Mouse (Mus musculus) olfactory bulb, adult 2 months (tissue): Measurements from ENCODE around the gene Gm17334. TPM values are rescaled to one million over a fixed set of nuclear protein-coding genes. Genes with fewer than 3 reads are reported as not detected.
"Not testable (repeated sequence)": the region's sequence is repeated elsewhere in the genome, so short reads cannot be mapped to it uniquely, and the experiment has no call there.

Experiments
- H3K27ac ChIP-seq: fragments of 200-500 bp; 2 replicates; pipeline ENCODE4 v1.5.1; 2012; ENCODE audit warnings: low read depth, low read length; ENCODE audit not compliant: insufficient read depth
- H3K4me1 ChIP-seq: fragments of 200-500 bp; 2 replicates; pipeline ENCODE4 v1.6.1; 2012; ENCODE audit warnings: low read length; ENCODE audit not compliant: control insufficient read depth, insufficient read depth
- H3K4me3 ChIP-seq: fragments of 200-500 bp; 2 replicates; pipeline ENCODE4 v1.5.1; 2012; ENCODE audit warnings: mild to moderate bottlenecking, low read depth, low read length, moderate library complexity; ENCODE audit not compliant: insufficient read depth
- CTCF ChIP-seq: fragments of 200-500 bp; IDR thresholded peaks from 2 replicates; pipeline ENCODE4 v1.5.1; 2012; ENCODE audit warnings: low read depth, mild to moderate bottlenecking, low read length, moderate library complexity; ENCODE audit not compliant: insufficient read depth
- POLR2A ChIP-seq: fragments of 200-500 bp; IDR thresholded peaks from 2 replicates; pipeline ENCODE4 v1.6.1; 2012; ENCODE audit warnings: mild to moderate bottlenecking, low read depth, low read length, moderate library complexity; ENCODE audit not compliant: insufficient read depth
- WGBS: fragments of 180-500 bp; shearing (Covaris S2); methylation state at CpG from one replicate; pipeline ENCODE4 v1.1.7; 2018; 5-methylcytosine and 5-hydroxymethylcytosine counted together
- polyA plus RNA-seq: library from polyadenylated mRNA; stranded (reverse); fragments of >200 nt; gene quantifications from 2 replicates; pipeline ENCODE4 v1.2.4, GENCODE M21; 2012; ENCODE audit warnings: low replicate concordance; ENCODE audit not compliant: missing spikeins, insufficient read depth, insufficient read length

Gm17334 gene
- polyA plus RNA-seq, 1 experiment = not detected

DNA sequence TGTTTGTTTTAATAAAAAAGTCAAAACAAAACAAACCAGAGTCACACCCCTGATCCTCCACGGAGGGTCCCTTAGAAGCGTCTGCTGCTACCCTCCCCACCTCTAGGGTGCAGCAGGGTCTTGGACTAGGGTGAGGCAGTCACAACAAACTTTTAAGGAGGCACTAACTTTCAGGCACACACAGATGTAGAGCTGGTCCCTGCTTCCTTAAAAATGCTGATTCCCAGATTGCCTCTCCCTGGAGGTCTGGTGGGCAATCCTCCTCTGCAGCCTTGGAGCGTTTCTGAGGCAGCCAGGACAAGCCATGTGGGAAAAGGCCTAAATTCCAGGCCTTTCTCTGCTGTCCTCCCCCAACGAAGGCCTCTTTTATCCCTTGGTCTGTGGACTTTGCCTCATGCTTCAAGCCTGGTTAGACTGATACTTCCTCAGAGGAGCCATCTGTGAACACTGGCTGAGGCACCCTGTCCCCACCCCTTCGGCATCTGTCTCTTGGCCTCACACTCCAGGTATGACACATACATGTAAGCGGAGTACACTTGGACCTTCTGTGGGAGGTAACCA, 14.1 kb downstream of the Gm17334 start:
- TF ChIP-seq CTCF (no peak), POLR2A (no peak)
- Histone ChIP-seq H3K27ac (no peak overlapping the region), H3K4me1 (peaks cover 30% of the 10 kb centered on the region), H3K4me3 (no peak overlapping the region)
- 75% methylated on average over 6 of the region's 6 CpGs for WGBS

- WGBS = 92% methylated on average over 9 of the region's 9 CpGs
- not testable (repeated sequence) for H3K4me3 ChIP-seq, H3K27ac ChIP-seq
- peaks cover 22% of the 10 kb centered on the region for H3K4me1 ChIP-seq
Observed at GRCm38 (mm10) chr11:53758033-53758432, 15.0 kb downstream of the Gm17334 start.

DNA sequence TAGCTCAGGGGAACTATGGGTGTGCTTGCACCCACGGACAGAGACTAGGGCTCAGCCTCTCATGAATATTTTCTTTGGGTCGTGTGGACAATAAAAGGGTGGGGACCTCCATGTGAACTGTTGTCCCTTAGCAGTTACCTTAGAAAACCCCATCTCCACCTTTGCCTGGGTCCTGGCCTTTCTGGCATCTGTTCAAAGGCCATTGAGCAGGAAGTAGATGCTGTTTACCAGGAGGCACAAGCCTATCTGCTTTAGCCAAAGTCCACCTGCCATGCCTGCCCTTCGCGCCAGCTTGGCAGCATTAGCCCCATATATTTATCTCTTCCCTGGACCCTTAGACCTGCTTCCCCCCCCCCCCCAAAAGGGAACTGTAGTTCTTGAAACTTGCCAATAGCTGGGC, 15.4 kb downstream of the Gm17334 start:
- Histone ChIP-seq H3K4me3 (no peak overlapping the region), H3K27ac (no peak overlapping the region), H3K4me1 (peaks cover 18% of the 10 kb centered on the region)
- WGBS = 87% methylated on average over 4 of the region's 4 CpGs
- no peak for TF ChIP-seq POLR2A
- no peak for TF ChIP-seq CTCF

DNA sequence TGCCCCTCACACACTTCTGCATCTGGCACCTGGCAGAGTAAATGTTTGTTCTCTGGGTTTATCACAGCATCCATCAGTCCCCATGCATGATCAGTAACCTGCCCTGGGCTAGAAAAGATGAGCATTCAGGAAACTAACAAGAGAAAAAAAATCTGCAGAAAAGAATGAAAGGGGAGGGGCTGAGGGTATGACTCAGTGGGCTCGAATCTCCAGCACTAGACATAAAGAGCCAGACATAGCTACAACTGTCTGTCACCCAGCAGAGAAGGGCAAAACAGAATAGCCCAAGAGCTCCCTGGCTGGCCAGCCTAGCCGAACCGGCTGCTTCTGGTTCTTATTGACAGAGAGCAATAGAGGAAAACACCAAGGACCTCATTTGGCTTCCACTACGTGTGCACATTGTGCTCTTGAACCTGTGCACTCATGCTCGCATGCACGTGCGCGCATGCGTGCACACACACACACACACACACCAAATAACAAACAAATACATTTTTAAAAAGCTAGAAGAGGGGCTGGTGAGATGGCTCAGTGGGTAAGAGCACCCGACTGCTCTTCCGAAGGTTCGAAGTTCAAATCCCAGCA, 17.9 kb downstream of the Gm17334 start:
- WGBS = 84% methylated on average over 12 of the region's 12 CpGs
- TF ChIP-seq CTCF (no peak), POLR2A (no peak)
- Histone ChIP-seq H3K4me3 (no peak overlapping the region), H3K27ac (no peak overlapping the region), H3K4me1 (peaks cover 7% of the 10 kb centered on the region)

- TF ChIP-seq CTCF (no peak), POLR2A (no peak)
- H3K4me1 ChIP-seq = no peaks in the 10 kb centered on the region
- H3K27ac ChIP-seq = no peak overlapping the region
- WGBS = 50% methylated on average over 5 of the region's 5 CpGs
- H3K4me3 ChIP-seq = no peak overlapping the region
Observed at GRCm38 (mm10) chr11:53749716-53750352, 23.2 kb downstream of the Gm17334 start.

GRCm38 (mm10) chr11:53749306-53749705, 23.7 kb downstream of the Gm17334 start:
- TF ChIP-seq CTCF (no peak), POLR2A (no peak)
- Histone ChIP-seq H3K27ac (no peak overlapping the region), H3K4me1 (no peaks in the 10 kb centered on the region), H3K4me3 (no peak overlapping the region)
- 46% methylated on average over 4 of the region's 4 CpGs for WGBS

- TF ChIP-seq CTCF (no peak), POLR2A (no peak)
- Histone ChIP-seq H3K4me1 (no peaks in the 10 kb centered on the region), H3K4me3 (no peak overlapping the region), H3K27ac (no peak overlapping the region)
- WGBS = 94% methylated on average over 6 of the region's 6 CpGs
Observed at GRCm38 (mm10) chr11:53748614-53749013, 24.4 kb downstream of the Gm17334 start.

DNA sequence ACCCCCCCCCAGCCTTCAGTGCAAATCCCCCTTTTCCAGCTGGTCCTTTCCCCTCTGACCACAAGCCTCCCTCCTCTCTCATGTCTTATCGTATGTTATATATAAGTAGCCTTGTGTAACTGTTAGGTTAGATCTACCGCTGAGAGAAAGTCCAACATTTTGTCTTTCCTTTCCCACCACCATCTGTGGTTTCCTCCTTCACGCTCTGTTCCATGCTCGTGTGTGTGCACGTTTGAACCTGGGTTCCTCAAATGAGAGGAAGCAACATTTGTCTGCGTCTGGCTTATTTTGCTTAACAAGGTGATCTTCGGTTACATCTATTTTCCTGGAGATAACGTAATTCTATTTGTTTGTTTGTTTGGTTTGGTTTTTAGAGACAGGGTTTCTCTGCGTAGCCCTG, 25.0 kb downstream of the Gm17334 start:
- WGBS = 94% methylated on average over 9 of the region's 9 CpGs
- no peak overlapping the region for H3K27ac ChIP-seq
- H3K4me3 ChIP-seq = no peak overlapping the region
- H3K4me1 ChIP-seq = no peaks in the 10 kb centered on the region
- TF ChIP-seq POLR2A (no peak), CTCF (no peak)

DNA sequence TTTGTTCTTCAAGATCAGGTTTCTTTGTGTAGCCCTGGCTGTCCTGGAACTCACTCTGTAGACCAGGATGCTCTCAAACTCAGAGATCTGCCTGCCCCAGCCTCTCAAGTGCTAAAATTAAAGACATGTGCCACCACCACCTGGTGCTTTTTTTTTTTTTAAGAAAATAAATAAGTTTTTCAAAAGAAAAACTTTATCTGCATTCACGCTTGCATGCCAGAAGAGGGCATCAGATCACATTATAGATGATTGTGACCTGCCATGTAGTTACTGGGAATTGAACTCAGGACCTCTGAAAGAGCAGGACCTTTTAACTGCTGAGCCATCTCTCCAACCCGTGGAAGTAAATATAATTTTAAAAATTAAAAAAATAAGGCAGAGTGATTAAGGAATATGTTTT, 27.7 kb downstream of the Gm17334 start:
- no peak overlapping the region for H3K4me3 ChIP-seq
- no peaks in the 10 kb centered on the region for H3K4me1 ChIP-seq
- 91% methylated on average over 2 of the region's 2 CpGs for WGBS
- no peak overlapping the region for H3K27ac ChIP-seq
- TF ChIP-seq CTCF (no peak), POLR2A (no peak)
